Mouse (Mus musculus) midbrain, postnatal 0 days (tissue): ENCODE data around the gene Arhgef1. TPM values are rescaled to one million over a fixed set of nuclear protein-coding genes. Genes with fewer than 3 reads are reported as not detected.

Experiments
- ATAC-seq: fragments of 200-750 bp; cut with Nextera tagmentation; 2 replicates; pipeline ENCODE4 v1.8.0; 2017; ENCODE audit warnings: moderate number of reproducible peaks, mild to moderate bottlenecking, moderate TSS enrichment, moderate library complexity; ENCODE audit not compliant: low FRiP score
- DNase-seq: peaks from one replicate; pipeline ENCODE4 v3.0.0-alpha.2; 2015; ENCODE audit warnings: low spot score
- H3K27ac ChIP-seq: fragments of 300-500 bp; sonication (generic); 2 replicates; pipeline ENCODE4 v1.5.1; 2014; ENCODE audit warnings: low read depth, mild to moderate bottlenecking, low read length, mixed read lengths
- H3K27me3 ChIP-seq: fragments of 300-500 bp; sonication (generic); 2 replicates; pipeline ENCODE4 v1.6.1; 2014; ENCODE audit warnings: low read length, control low read depth, mixed read lengths; ENCODE audit not compliant: insufficient read depth
- H3K36me3 ChIP-seq: fragments of 300-500 bp; sonication (generic); 2 replicates; pipeline ENCODE4 v1.6.1; 2014; ENCODE audit warnings: low read length, control low read depth, mixed read lengths; ENCODE audit not compliant: insufficient read depth
- H3K4me1 ChIP-seq: fragments of 300-500 bp; sonication (generic); 2 replicates; pipeline ENCODE4 v1.6.1; 2014; ENCODE audit warnings: mild to moderate bottlenecking, control low read depth, antibody characterized with exemption, low read length, mixed read lengths; ENCODE audit not compliant: insufficient read depth
- H3K4me2 ChIP-seq: fragments of 300-500 bp; sonication (generic); 2 replicates; pipeline ENCODE4 v1.6.1; 2014; ENCODE audit warnings: low read depth, mild to moderate bottlenecking, low read length, mixed read lengths; ENCODE audit not compliant: poor library complexity, severe bottlenecking
- H3K4me3 ChIP-seq: fragments of 300-500 bp; sonication (generic); 2 replicates; pipeline ENCODE4 v1.5.1; 2014; ENCODE audit warnings: low read depth, mild to moderate bottlenecking, low read length, moderate library complexity
- H3K9ac ChIP-seq: fragments of 300-500 bp; sonication (generic); replicated peaks from 2 replicates; pipeline ENCODE4 v1.6.1; 2014; ENCODE audit warnings: mild to moderate bottlenecking, low read length, moderate library complexity, mixed read lengths; ENCODE audit not compliant: poor library complexity, severe bottlenecking
- H3K9me3 ChIP-seq: fragments of 300-500 bp; sonication (generic); 2 replicates; pipeline ENCODE4 v1.6.1; 2016; ENCODE audit warnings: low read length, control low read depth
- CTCF ChIP-seq: IDR thresholded peaks from 2 replicates; pipeline ENCODE4 v1.5.1; 2016; ENCODE audit warnings: antibody characterized with exemption, mild to moderate bottlenecking
- WGBS: fragments of 180-500 bp; shearing (Covaris S2); extraction: QIAGEN DNeasy Blood & Tissue Kit; methylation state at CpG from one replicate; pipeline ENCODE4 v1.1.7; 2014; 5-methylcytosine and 5-hydroxymethylcytosine counted together
- polyA plus RNA-seq: library from polyadenylated mRNA; unstranded; fragments of >200 nt; fragmentation: Nextera tagmentation; extraction: Ambion mirVana; gene quantifications from 2 replicates; pipeline ENCODE4 v1.2.1, GENCODE M21; 2015
- total RNA-seq: library from RNA; depleted of rRNA; stranded (reverse); fragments of >200 nt; gene quantifications from 2 replicates; pipeline ENCODE4 v1.2.3, GENCODE M21; 2014

The Arhgef1 gene
- total and polyA plus RNA-seq, 2 experiments from 2014 or later: 19.1 to 33.0 TPM

DNA sequence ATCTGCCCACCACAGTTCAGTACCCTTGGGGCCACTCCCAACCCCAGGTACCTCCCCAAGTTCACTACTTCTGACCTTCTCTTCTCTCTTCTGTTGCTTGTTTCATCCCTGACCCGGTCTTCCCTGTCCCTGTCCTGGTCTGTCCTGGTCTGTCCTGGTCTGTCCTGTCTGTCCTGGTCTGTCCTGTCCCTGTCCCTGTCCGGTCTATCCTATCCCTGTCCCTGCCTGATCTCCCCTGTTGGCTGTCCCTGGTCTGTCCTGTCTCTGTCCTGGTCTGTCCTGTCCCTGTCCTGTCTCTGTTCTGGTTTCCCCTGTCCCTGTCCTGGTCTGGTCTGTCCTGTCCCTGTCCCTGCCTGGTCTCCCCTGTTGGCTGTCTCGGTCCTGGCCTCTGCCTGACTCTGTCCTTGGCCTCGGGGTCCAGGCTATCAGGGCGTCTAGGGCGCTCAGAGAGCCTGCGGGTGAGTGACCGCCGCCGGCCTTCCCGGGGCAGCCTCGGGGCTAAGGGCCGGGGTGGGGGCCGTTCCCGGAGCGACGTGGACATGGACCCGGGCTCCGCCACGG is 16.1 kb downstream of the Arhgef1 start:
- H3K27ac ChIP-seq: no peak overlapping the region
- H3K4me3 ChIP-seq: no peak overlapping the region
- H3K4me2 ChIP-seq: no peak overlapping the region
- no peaks in the 10 kb centered on the region for H3K4me1 ChIP-seq
- no peak for TF ChIP-seq CTCF
- no peaks in the 10 kb centered on the region for H3K27me3 ChIP-seq
- peaks cover 60% of the 10 kb centered on the region for H3K36me3 ChIP-seq
- ATAC-seq (no peak), DNase-seq (no peak)
- no peak overlapping the region for H3K9ac ChIP-seq
- H3K9me3 ChIP-seq: no peaks in the 10 kb centered on the region
- WGBS: 93% methylated on average over 20 of the region's 20 CpGs

GRCm38 (mm10) chr7:24919728-24920127 is 17.0 kb downstream of the Arhgef1 start:
- ATAC-seq: no peak
- WGBS: 90% methylated on average over 9 of the region's 9 CpGs
- H3K36me3 ChIP-seq: peaks cover 68% of the 10 kb centered on the region

DNA sequence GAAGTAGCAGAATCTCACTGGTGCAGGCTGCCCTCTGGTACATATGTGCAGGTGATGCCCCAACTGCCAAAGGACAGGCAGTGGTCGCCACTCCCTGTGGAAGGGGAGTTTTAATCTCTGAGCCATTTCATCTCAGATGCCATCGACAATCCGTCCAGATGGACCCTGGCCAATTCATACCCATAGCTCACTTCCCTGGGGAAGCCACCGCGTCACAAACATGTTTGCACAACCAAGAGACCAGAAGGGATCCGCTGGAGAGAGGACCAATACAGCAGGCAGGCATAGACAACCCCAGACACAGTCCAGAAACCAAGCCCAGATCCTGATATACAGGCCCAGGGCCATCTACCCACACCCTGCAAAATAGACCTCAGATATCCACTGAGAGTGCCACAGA is 27.8 kb downstream of the Arhgef1 start:
- H3K4me2 ChIP-seq: no peak overlapping the region

More at GRCm38 (mm10) chr7:24919728-24920127, 17.0 kb downstream of the Arhgef1 start:
- Histone ChIP-seq H3K4me1 (no peaks in the 10 kb centered on the region), H3K27ac (no peak overlapping the region), H3K4me2 (no peak overlapping the region), H3K9me3 (no peaks in the 10 kb centered on the region), H3K27me3 (no peaks in the 10 kb centered on the region), H3K9ac (no peak overlapping the region), H3K4me3 (no peak overlapping the region)
- DNase-seq: peak; percentile 45
- no peak for TF ChIP-seq CTCF

GRCm38 (mm10) chr7:24931651-24932050 is 28.9 kb downstream of the Arhgef1 start:
- no peak overlapping the region for H3K9ac ChIP-seq
- H3K9me3 ChIP-seq: no peaks in the 10 kb centered on the region
- peak overlapping the region; percentile 12 for H3K4me3 ChIP-seq
- peaks cover 8% of the 10 kb centered on the region; the same call in 1 of the 2 replicates for H3K36me3 ChIP-seq
- WGBS: under 1% methylated on average over 13 of the region's 15 CpGs
- DNase-seq (no peak), ATAC-seq (no peak)
- no peak for TF ChIP-seq CTCF
- H3K4me2 ChIP-seq: 0 out of 2 replicates have a peak overlapping the region, but pooled peaks have one; percentile 6
- H3K27me3 ChIP-seq: peaks cover 48% of the 10 kb centered on the region
- H3K27ac ChIP-seq: no peak overlapping the region
- 0 out of 2 replicates have a peak, but pooled peaks cover 3% of the 10 kb centered on the region for H3K4me1 ChIP-seq

More for the DNA sequence above, 27.8 kb downstream of the Arhgef1 start:
- 45% methylated on average over 6 of the region's 6 CpGs for WGBS
- Histone ChIP-seq H3K36me3 (peaks cover 16% of the 10 kb centered on the region), H3K9ac (no peak overlapping the region), H3K4me3 (no peak overlapping the region), H3K27ac (no peak overlapping the region), H3K4me1 (0 out of 2 replicates have a peak, but pooled peaks cover 3% of the 10 kb centered on the region), H3K9me3 (no peaks in the 10 kb centered on the region), H3K27me3 (peaks cover 48% of the 10 kb centered on the region)
- no peak for DNase-seq
- no peak for ATAC-seq
- no peak for TF ChIP-seq CTCF

- Histone ChIP-seq H3K4me2 (no peak overlapping the region), H3K9me3 (no peaks in the 10 kb centered on the region), H3K27ac (no peak overlapping the region), H3K9ac (no peak overlapping the region), H3K4me3 (no peak overlapping the region), H3K4me1 (peaks cover 6% of the 10 kb centered on the region; the same call in 1 of the 2 replicates), H3K36me3 (no peaks in the 10 kb centered on the region), H3K27me3 (peaks cover 69% of the 10 kb centered on the region)
- ATAC-seq: no peak
- WGBS: 3% methylated on average over 6 of the region's 6 CpGs
- TF ChIP-seq CTCF: no peak
- no peak for DNase-seq
Observed at GRCm38 (mm10) chr7:24943641-24944040, 40.9 kb downstream of the Arhgef1 start.

DNA sequence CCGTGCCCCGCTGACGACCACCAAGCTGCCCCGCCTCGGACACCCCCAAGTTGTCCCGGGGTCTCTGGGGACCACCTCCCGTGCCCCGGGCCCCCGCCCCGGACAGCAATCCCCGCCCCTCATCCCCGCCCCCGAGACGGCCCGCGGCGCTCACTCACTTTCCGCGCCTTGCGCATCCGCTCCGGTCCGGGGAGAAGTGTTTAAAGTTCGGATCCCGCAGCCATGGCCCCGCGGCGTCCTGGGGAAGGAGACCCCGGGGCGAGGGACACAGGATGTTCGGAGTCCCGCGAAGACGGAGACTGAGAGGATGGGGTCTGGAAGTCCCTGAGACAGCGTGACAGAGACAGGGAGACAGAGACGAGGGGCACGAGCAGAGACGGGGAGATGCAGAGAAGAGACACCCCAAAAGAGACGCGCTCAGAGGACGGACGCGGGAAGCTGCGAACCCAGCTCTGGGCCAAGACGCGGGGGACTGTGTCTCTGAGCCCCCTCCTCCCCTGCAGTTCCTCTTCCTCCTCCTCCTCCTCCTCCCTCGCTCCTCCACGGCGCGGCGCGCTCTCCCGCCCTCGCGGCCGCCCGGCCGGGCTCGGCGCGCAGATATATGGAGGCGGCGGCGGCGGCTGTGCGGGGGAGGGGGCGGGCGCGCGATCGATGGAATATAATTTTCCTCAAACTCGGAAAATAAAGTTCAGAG is 41.7 kb downstream of the Arhgef1 start, which contains the start of gene Gm4881:
Gene Gm4881 (minus strand): TSS at position 238 of the 694 bp plus-strand sequence.
- H3K4me1 ChIP-seq: peaks cover 6% of the 10 kb centered on the region; the same call in 1 of the 2 replicates
- no peak for DNase-seq
- ATAC-seq: no peak
- H3K4me3 ChIP-seq: peak within 1 kb of the TSS; percentile 37
- no peak within 1 kb of the TSS for H3K27ac ChIP-seq
- peak within 1 kb of the TSS; percentile 62 for H3K4me2 ChIP-seq
- no peak for TF ChIP-seq CTCF
- H3K36me3 ChIP-seq: no peaks in the 10 kb centered on the region
- under 1% methylated on average over 54 of the region's 72 CpGs for WGBS
- H3K27me3 ChIP-seq: peaks cover 72% of the 10 kb centered on the region
- no peak within 1 kb of the TSS; the same call in 1 of the 2 replicates for H3K9ac ChIP-seq
- no peaks in the 10 kb centered on the region for H3K9me3 ChIP-seq
